Mouse (Mus musculus) splenic B cell, adult 2 months (primary cell): ENCODE results near the gene Mmadhc.

ENCODE experiments used
- DNase-seq: peaks from one replicate; pipeline ENCODE4 v3.0.0-alpha.2; 2011; ENCODE audit warnings: low read depth, low spot score
- H3K27me3 ChIP-seq: 2 replicates; pipeline ENCODE4 v1.6.1; 2012; ENCODE audit warnings: mild to moderate bottlenecking, low read length, moderate library complexity, mixed read lengths; ENCODE audit not compliant: control insufficient read depth, poor library complexity, insufficient read depth, severe bottlenecking
- H3K36me3 ChIP-seq: 2 replicates; pipeline ENCODE4 v1.6.1; 2012; ENCODE audit warnings: mild to moderate bottlenecking, low read length, moderate library complexity, mixed read lengths; ENCODE audit not compliant: control insufficient read depth, poor library complexity, insufficient read depth, severe bottlenecking

Gene Mmadhc

DNA sequence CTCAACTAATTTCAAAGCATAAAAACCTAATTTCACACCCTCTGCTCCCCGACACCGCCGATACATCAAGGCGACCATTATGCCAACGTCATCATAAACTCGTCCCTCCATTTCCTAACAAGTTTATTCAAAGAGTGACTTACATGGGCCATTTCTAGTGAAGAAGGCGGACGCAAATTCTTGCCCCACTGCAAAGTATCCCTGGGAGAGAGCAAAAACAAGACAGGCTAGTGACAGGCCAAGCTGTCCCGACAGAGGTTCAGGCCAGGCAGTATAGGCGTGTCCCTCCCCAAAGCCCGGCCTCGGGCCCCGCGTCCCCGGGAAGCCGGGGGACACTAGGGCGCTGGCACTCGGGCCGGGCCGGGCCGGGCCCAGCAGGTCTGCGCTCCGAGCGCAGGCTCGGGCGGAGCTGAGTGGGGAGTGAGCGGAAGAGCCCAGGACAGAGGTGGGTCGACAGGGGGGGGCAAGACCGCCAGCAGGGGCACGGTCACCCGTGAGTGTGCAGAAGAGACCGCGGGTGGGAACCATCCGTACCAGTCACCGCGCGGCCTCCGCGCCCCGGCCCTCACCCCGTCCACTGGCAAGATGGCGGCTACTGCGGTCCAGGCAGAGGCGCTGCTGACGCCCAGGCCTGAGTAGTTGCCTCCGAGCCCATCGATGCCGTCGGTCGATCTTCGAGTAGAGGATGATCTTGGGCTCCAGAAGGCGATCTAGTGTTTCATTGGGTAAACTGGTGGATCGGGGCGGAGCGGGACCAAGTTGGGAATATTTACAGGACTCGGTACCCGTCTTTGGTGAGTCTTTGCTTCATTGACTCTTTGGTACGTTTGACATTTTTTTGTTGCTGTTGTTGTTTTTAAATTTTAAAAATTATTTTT is at the start of gene Mmadhc:
TSS of gene Mmadhc (minus strand) at position 693 of the 878 bp plus-strand sequence.
- DNase-seq = peak; percentile 93
- Histone ChIP-seq H3K27me3 (no peaks in the 10 kb centered on the region), H3K36me3 (no peaks in the 10 kb centered on the region)

- H3K36me3 ChIP-seq = no peaks in the 10 kb centered on the region
- DNase-seq = no peak
- H3K27me3 ChIP-seq = no peaks in the 10 kb centered on the region
These were observed 47.0 kb upstream of the Mmadhc start for GRCm38 (mm10) chr2:50343598-50343997.

DNA sequence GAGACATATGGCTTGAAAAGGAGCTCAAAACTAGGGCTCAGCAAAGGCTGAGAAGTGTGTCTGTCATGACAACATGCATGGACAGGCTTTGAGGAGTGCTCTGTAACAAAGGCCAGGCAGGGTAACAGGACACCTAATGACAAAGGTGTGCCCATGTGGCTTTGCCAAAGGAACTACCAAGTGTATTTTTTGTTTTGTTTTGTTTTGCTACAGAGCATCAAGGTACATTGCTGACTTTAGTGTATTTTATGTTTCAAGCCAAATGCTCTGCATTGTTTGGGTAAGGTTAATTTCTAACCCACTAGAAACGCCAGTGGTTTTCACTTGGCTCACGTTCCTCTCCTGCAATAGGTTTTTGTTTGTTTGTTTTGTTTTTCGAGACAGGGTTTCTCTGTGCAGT is 42.5 kb upstream of the Mmadhc start:
- no peak for DNase-seq
- Histone ChIP-seq H3K27me3 (no peaks in the 10 kb centered on the region), H3K36me3 (no peaks in the 10 kb centered on the region)

- DNase-seq = no peak
- H3K36me3 ChIP-seq = no peaks in the 10 kb centered on the region
These were observed 41.0 kb upstream of the Mmadhc start for GRCm38 (mm10) chr2:50337596-50337995.

GRCm38 (mm10) chr2:50331716-50332270 is 35.2 kb upstream of the Mmadhc start:
- no peak for DNase-seq

More at GRCm38 (mm10) chr2:50337596-50337995, 41.0 kb upstream of the Mmadhc start:
- H3K27me3 ChIP-seq = no peaks in the 10 kb centered on the region

DNA sequence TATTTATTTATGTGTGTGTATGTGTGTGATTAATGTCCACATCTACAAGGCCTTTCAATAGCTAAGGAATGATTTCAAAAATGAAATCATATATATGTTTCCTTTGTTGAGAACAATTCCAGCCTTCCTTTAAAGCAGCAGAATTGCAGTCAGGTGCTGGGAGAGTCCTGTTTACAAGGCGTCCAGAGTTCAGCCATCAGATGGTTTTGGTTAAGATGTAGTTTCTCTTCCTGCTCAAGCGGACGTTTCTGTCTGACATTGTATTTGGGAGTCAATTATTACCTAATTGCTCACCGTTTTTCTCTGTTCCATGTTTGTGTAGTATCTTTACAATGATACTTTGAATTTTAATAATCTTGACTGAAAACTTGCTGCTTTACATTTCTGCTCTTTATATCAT is 31.6 kb upstream of the Mmadhc start:
- no peaks in the 10 kb centered on the region for H3K36me3 ChIP-seq
- no peak for DNase-seq

More at GRCm38 (mm10) chr2:50331716-50332270, 35.2 kb upstream of the Mmadhc start:
- Histone ChIP-seq H3K36me3 (no peaks in the 10 kb centered on the region), H3K27me3 (no peaks in the 10 kb centered on the region)

DNA sequence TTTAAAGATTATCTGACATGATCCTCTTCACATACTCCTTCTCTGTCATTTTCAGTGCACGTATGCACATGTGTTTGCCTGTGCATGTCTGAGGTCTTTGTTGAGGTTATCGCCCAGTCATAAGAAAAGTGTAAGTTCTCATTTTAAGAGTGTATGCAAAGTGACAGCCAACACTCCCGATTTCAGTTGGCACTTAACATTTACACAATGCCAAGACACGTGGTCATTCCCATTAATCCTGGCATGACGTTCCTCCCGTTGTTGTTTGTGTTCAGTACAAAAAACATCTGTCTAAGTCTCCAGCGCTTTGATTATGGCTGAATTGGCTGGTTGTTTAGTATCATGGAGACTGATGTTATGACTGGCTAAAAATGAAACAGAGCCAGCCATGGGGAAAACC is 28.2 kb upstream of the Mmadhc start:
- no peaks in the 10 kb centered on the region for H3K36me3 ChIP-seq
- no peak for DNase-seq

More for the DNA sequence above, 31.6 kb upstream of the Mmadhc start:
- no peaks in the 10 kb centered on the region for H3K27me3 ChIP-seq

DNA sequence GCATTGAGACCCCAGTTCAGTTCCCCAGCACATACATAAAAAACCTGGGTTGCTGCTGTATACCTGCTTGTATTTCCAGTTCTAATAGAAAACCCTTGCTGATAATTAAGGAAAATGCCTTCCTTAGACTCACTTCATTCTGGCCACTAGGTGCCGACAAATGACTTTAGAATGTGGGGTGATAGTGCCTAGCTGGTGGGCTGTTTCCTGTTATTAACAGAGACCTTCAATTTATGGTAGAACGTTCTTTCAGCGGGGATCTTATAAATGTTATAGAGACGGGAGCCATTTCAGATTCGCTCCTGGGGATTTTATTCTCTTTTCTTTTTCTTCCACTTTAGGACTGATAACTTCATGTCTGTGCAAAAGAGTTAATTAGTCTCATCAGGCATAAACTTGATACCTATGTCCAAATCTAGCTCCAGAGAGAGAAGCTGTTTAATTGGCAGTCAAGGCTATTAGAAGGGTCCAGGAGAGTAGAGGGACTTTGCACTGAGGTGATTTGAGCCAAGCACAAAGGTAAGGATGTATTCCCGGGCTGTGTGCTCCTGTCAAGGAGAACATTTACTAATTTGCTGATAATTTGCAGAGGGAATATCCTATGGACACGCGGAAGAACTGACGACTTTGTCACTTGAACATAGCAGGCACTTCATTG is 10.2 kb upstream of the Mmadhc start:
- H3K27me3 ChIP-seq = 0 out of 2 replicates have a peak, but pooled peaks cover 2% of the 10 kb centered on the region
- H3K36me3 ChIP-seq = no peaks in the 10 kb centered on the region
- peak; percentile 70 for DNase-seq

More for the DNA sequence above, 28.2 kb upstream of the Mmadhc start:
- no peaks in the 10 kb centered on the region for H3K27me3 ChIP-seq

GRCm38 (mm10) chr2:50304824-50305577 is 8.4 kb upstream of the Mmadhc start:
- DNase-seq = peak; percentile 23
- H3K36me3 ChIP-seq = no peaks in the 10 kb centered on the region
- 0 out of 2 replicates have a peak, but pooled peaks cover 2% of the 10 kb centered on the region for H3K27me3 ChIP-seq

- no peak for DNase-seq
- no peaks in the 10 kb centered on the region for H3K36me3 ChIP-seq
- H3K27me3 ChIP-seq = no peaks in the 10 kb centered on the region
These were observed 368 bp upstream of the Mmadhc start for GRCm38 (mm10) chr2:50296987-50297350.

- H3K36me3 ChIP-seq = peaks cover 2% of the 10 kb centered on the region; the same call in 1 of the 2 replicates
- DNase-seq = no peak
- no peaks in the 10 kb centered on the region for H3K27me3 ChIP-seq
These were observed 1.0 kb downstream of the Mmadhc start for GRCm38 (mm10) chr2:50295562-50295961.

DNA sequence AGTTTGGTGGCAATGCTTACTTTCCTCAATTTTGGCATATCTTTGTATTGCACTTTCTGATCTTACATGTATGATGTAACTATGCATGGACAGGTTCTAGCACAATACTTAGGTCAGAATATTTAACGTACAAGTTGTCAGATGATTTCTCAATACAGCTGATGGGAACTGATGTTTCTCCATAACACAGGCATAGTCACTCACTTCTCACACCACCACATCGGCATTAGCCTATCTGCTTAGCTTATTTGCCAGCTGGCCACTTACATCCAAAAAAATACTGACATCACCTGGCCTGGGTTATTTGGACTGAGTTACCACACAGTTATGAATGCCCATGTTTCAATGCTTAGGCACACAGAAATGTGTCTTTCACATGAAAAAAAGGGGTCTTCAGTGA is 2.5 kb downstream of the Mmadhc start:
- no peaks in the 10 kb centered on the region for H3K27me3 ChIP-seq
- no peak for DNase-seq
- H3K36me3 ChIP-seq = peaks cover 2% of the 10 kb centered on the region; the same call in 1 of the 2 replicates

GRCm38 (mm10) chr2:50293572-50293971 is 3.0 kb downstream of the Mmadhc start:
- no peak for DNase-seq
- H3K27me3 ChIP-seq = no peaks in the 10 kb centered on the region
- peaks cover 2% of the 10 kb centered on the region; the same call in 1 of the 2 replicates for H3K36me3 ChIP-seq

- DNase-seq = no peak
- peaks cover 11% of the 10 kb centered on the region for H3K36me3 ChIP-seq
These were observed 4.7 kb downstream of the Mmadhc start for GRCm38 (mm10) chr2:50291901-50292300.

More at GRCm38 (mm10) chr2:50291901-50292300, 4.7 kb downstream of the Mmadhc start:
- H3K27me3 ChIP-seq = no peaks in the 10 kb centered on the region
